Mouse (Mus musculus) liver, embryonic 16.5 days (tissue): ENCODE results near the gene B3gnt9. TPM values are rescaled to one million over a fixed set of nuclear protein-coding genes. Genes with fewer than 3 reads are reported as not detected.

ENCODE experiments used
- ATAC-seq: fragments of 200-750 bp; cut with Nextera tagmentation; 2 replicates; pipeline ENCODE4 v1.8.0; 2017; ENCODE audit warnings: low read depth, mild to moderate bottlenecking, moderate number of reproducible peaks, moderate library complexity
- H3K27ac ChIP-seq: fragments of 300-500 bp; sonication (generic); 2 replicates; pipeline ENCODE4 v1.5.1; 2014; ENCODE audit warnings: mild to moderate bottlenecking, low read length
- H3K27me3 ChIP-seq: fragments of 300-500 bp; sonication (generic); 2 replicates; pipeline ENCODE4 v1.6.1; 2014; ENCODE audit warnings: low read depth, low read length, mixed read lengths; ENCODE audit not compliant: control insufficient read depth, insufficient read depth
- H3K36me3 ChIP-seq: fragments of 300-500 bp; sonication (generic); 2 replicates; pipeline ENCODE4 v1.6.1; 2014; ENCODE audit warnings: mild to moderate bottlenecking; ENCODE audit not compliant: control insufficient read depth, insufficient read depth
- H3K4me1 ChIP-seq: fragments of 300-500 bp; sonication (generic); 2 replicates; pipeline ENCODE4 v1.6.1; 2014; ENCODE audit warnings: low read depth, low read length, mixed read lengths; ENCODE audit not compliant: control insufficient read depth
- H3K4me2 ChIP-seq: fragments of 300-500 bp; sonication (generic); 2 replicates; pipeline ENCODE4 v1.6.1; 2014; ENCODE audit warnings: low read depth, low read length, mixed read lengths
- H3K4me3 ChIP-seq: fragments of 300-500 bp; sonication (generic); 2 replicates; pipeline ENCODE4 v1.5.1; 2014; ENCODE audit warnings: low read depth, mild to moderate bottlenecking, low read length
- H3K9ac ChIP-seq: fragments of 300-500 bp; sonication (generic); 2 replicates; pipeline ENCODE4 v1.6.1; 2014; ENCODE audit warnings: low read depth, low read length
- H3K9me3 ChIP-seq: fragments of 300-500 bp; sonication (generic); replicated peaks from 2 replicates; pipeline ENCODE4 v1.6.1; 2016; ENCODE audit warnings: low read length; ENCODE audit not compliant: control insufficient read depth
- WGBS: fragments of 180-500 bp; shearing (Covaris S2); extraction: QIAGEN DNeasy Blood & Tissue Kit; methylation state at CpG from one replicate; pipeline ENCODE4 v1.1.7; 2014; ENCODE audit not compliant: insufficient replicate concordance; 5-methylcytosine and 5-hydroxymethylcytosine counted together
- polyA plus RNA-seq: library from polyadenylated mRNA; unstranded; fragments of >200 nt; fragmentation: Nextera tagmentation; extraction: Ambion mirVana; gene quantifications from 2 replicates; pipeline ENCODE4 v1.2.1, GENCODE M21; 2015

The B3gnt9 gene
- polyA plus RNA-seq, 1 experiment from 2014 or later, result 2.5 TPM

- WGBS, result under 1% methylated on average over 71 of the region's 74 CpGs
- peak; percentile 91 for ATAC-seq
- Histone ChIP-seq H3K36me3 (peaks cover 28% of the 10 kb centered on the region), H3K4me3 (peak overlapping the region; percentile 76), H3K4me2 (peak overlapping the region; percentile 100), H3K4me1 (peaks cover 37% of the 10 kb centered on the region), H3K27me3 (peaks cover 14% of the 10 kb centered on the region), H3K9ac (peak overlapping the region; percentile 62), H3K27ac (peak overlapping the region; percentile 85), H3K9me3 (no peaks in the 10 kb centered on the region)
Observed at GRCm38 (mm10) chr8:105254152-105254965, 594 bp downstream of the B3gnt9 start.

DNA sequence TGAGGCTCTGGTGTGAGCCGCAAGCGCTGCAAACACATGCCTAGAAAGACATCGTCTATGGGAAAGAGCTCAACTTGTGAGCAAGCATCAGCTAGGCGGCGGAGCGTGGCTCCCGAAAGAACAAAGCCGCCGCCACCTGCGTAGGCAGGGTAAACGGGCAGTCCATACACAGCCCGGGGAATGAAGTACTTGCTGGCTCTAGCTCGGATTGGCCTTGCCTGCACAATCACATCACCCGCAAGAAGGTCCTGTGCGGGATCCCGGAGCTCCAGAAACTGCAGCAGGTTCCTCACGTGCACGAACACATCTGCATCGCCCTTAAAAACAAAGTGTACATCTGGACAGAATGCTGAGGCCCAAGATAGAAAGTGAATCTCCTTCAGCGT, 1.2 kb downstream of the B3gnt9 start:
- no peak for ATAC-seq
- 52% methylated on average over 20 of the region's 20 CpGs for WGBS
- no peak overlapping the region for H3K9ac ChIP-seq
- H3K36me3 ChIP-seq, result peaks cover 33% of the 10 kb centered on the region
- peaks cover 8% of the 10 kb centered on the region for H3K27me3 ChIP-seq
- peaks cover 31% of the 10 kb centered on the region for H3K4me1 ChIP-seq
- no peaks in the 10 kb centered on the region for H3K9me3 ChIP-seq
- H3K27ac ChIP-seq, result no peak overlapping the region
- H3K4me3 ChIP-seq, result peak overlapping the region; percentile 76
- peak overlapping the region; percentile 100 for H3K4me2 ChIP-seq

DNA sequence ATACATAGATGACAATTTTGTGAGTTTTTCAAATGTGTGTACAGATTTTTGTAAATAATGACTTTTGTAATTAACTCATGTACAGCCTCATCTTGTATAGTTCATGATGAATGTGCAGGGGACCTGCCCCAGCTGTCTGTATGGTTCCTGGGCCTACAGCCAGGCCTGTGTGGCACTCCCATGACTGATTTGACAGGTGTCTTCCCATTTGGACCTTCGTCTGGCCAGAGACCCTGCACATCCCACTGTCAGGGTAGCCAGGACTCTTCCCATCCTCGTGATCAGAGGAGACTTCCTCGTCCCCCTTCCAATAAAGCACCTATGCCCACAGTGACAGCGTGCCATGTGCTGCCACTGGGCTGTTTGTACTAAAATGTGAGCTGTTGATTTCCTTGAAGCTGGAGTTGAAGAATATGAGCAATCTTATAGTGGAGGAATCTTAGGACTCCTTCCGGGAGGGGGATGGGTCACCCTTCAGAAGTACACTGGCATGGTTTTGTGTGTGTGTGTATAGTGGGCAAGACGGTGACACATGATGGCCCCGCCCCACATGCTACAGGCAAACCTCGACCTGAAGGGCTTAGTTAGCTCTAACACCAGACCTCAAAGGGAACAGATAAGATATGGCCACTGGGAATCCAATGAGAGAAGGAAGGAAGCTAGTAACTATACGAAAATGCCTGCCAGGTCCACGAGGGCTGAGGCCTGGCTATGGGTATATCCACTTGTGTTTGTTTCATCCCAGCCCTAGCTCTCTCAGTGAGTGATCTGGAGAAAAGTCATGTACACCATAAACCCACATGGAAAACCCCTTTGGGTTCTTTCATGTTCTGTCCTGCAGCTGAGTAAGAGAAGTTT, 2.0 kb downstream of the B3gnt9 start:
- Histone ChIP-seq H3K4me3 (no peak overlapping the region), H3K4me2 (no peak overlapping the region), H3K27ac (no peak overlapping the region), H3K9ac (no peak overlapping the region), H3K27me3 (no peaks in the 10 kb centered on the region), H3K36me3 (peaks cover 40% of the 10 kb centered on the region), H3K4me1 (peaks cover 31% of the 10 kb centered on the region), H3K9me3 (no peaks in the 10 kb centered on the region)
- 55% methylated on average over 10 of the region's 10 CpGs for WGBS
- no peak for ATAC-seq

GRCm38 (mm10) chr8:105251954-105252353, 3.0 kb downstream of the B3gnt9 start:
- Histone ChIP-seq H3K9ac (no peak overlapping the region), H3K4me1 (peaks cover 31% of the 10 kb centered on the region), H3K9me3 (no peaks in the 10 kb centered on the region), H3K36me3 (peaks cover 40% of the 10 kb centered on the region), H3K4me2 (no peak overlapping the region), H3K27ac (no peak overlapping the region), H3K27me3 (no peaks in the 10 kb centered on the region), H3K4me3 (no peak overlapping the region)
- ATAC-seq, result no peak
- WGBS, result 81% methylated on average over 6 of the region's 6 CpGs

- Histone ChIP-seq H3K36me3 (peaks cover 19% of the 10 kb centered on the region), H3K9me3 (no peaks in the 10 kb centered on the region), H3K27me3 (no peaks in the 10 kb centered on the region), H3K4me2 (no peak overlapping the region), H3K4me1 (no peaks in the 10 kb centered on the region), H3K4me3 (no peak overlapping the region), H3K27ac (no peak overlapping the region), H3K9ac (no peak overlapping the region)
- ATAC-seq, result no peak
- WGBS, result 91% methylated on average over 7 of the region's 7 CpGs
Observed at GRCm38 (mm10) chr8:105241016-105241415, 13.9 kb downstream of the B3gnt9 start.

DNA sequence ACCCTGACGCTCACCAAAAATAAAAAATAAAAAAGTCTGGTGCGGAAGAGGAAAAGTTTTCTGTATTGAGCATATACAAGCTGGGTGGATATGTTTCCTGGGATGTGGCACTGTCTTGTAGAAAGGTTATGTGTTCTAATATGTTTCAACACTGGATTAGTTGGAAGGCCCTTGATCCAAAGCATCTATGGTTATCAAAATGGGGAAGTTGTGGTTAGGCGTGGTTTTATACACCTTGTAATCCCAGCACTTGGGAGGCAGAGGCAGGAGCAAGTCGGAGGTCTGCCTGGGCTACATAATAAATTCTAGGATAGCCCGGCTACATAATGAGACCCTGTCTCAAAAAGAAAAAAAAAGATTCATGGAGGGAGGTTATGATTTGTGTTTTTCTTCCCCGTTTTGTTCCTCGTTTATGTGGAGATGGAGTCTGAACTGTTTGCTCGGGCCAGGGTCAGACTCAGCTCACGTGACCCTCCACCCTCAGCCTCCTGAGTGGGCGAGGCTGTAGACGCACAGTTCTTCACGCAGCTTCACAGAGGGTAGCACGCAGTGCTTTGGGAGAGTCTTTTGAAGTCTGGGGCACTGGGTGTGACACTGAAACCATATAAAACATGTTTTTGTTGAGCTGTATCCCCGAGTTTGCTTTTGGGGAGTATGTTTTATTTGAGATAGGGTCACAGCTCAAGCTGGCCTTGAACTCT, 17.4 kb downstream of the B3gnt9 start:
- Histone ChIP-seq H3K4me2 (no peak overlapping the region), H3K4me3 (no peak overlapping the region), H3K9ac (no peak overlapping the region), H3K27me3 (no peaks in the 10 kb centered on the region), H3K9me3 (no peaks in the 10 kb centered on the region), H3K27ac (no peak overlapping the region), H3K36me3 (peaks cover 26% of the 10 kb centered on the region), H3K4me1 (peaks cover 12% of the 10 kb centered on the region)
- ATAC-seq, result no peak
- 72% methylated on average over 14 of the region's 14 CpGs for WGBS

GRCm38 (mm10) chr8:105235206-105235605, 19.7 kb downstream of the B3gnt9 start:
- H3K4me3 ChIP-seq, result no peak overlapping the region
- H3K4me2 ChIP-seq, result no peak overlapping the region
- WGBS, result 59% methylated on average over 1 of the region's 1 CpGs
- peaks cover 20% of the 10 kb centered on the region for H3K4me1 ChIP-seq
- H3K9ac ChIP-seq, result no peak overlapping the region
- peaks cover 18% of the 10 kb centered on the region for H3K36me3 ChIP-seq
- ATAC-seq, result no peak
- no peaks in the 10 kb centered on the region for H3K9me3 ChIP-seq
- no peak overlapping the region for H3K27ac ChIP-seq
- H3K27me3 ChIP-seq, result no peaks in the 10 kb centered on the region

GRCm38 (mm10) chr8:105233126-105233935, 21.6 kb downstream of the B3gnt9 start:
- 27% methylated on average over 1 of the region's 1 CpGs for WGBS
- peak; percentile 43; the same call in 1 of the 2 replicates for ATAC-seq
- Histone ChIP-seq H3K36me3 (peaks cover 9% of the 10 kb centered on the region; the same call in 1 of the 2 replicates), H3K4me3 (no peak overlapping the region), H3K9me3 (no peaks in the 10 kb centered on the region), H3K4me1 (peaks cover 20% of the 10 kb centered on the region), H3K4me2 (peak overlapping the region; percentile 10; the same call in 1 of the 2 replicates), H3K27me3 (no peaks in the 10 kb centered on the region), H3K9ac (no peak overlapping the region), H3K27ac (no peak overlapping the region)
